Mouse (Mus musculus): ENCODE results near the gene Mmp24. TPM values are rescaled to one million over a fixed set of nuclear protein-coding genes. Genes with fewer than 3 reads are reported as not detected.

Gene Mmp24
- total RNA-seq, 2 experiments from 2014 or later = 34.3 to 35.6 TPM

- no peak for DNase-seq (ENCODE audit: low spot score in 2 of 2)
These were observed 74.3 kb downstream of the Mmp24 start for GRCm38 (mm10) chr2:155849464-155849863.

- DNase-seq (ENCODE audit: low spot score in 2 of 2) = no peak
These were observed 75.0 kb downstream of the Mmp24 start for GRCm38 (mm10) chr2:155850120-155850519.

GRCm38 (mm10) chr2:155852536-155852935, 77.4 kb downstream of the Mmp24 start:
- DNase-seq (ENCODE audit: low spot score in 2 of 2) = no peak

GRCm38 (mm10) chr2:155860102-155860501, 85.0 kb downstream of the Mmp24 start:
- DNase-seq (ENCODE audit: low spot score in 2 of 2) = no peak

GRCm38 (mm10) chr2:155861581-155861980, 86.4 kb downstream of the Mmp24 start:
- DNase-seq (ENCODE audit: low spot score in 2 of 2) = no peak

- no peak for DNase-seq (ENCODE audit: low spot score in 2 of 2)
These were observed 87.6 kb downstream of the Mmp24 start for GRCm38 (mm10) chr2:155862573-155863300.

GRCm38 (mm10) chr2:155863301-155863867, 88.2 kb downstream of the Mmp24 start:
- DNase-seq (ENCODE audit: low spot score in 2 of 2) = no peak

Other genes starting within 250 kb of the Mmp24 start
- gene Gss, start 182.5 kb upstream of the Mmp24 start, total RNA-seq (2021) = 10 to 100 TPM; 13.1 to 14.0 TPM
- 1 to 10 TPM; 5.0 to 6.7 TPM for gene Myh7b, start 164.1 kb upstream of the Mmp24 start, total RNA-seq (2021)
- gene Trpc4ap, start 83.0 kb upstream of the Mmp24 start, total RNA-seq (2021) = 100 to 1,000 TPM; 142 to 144 TPM
- gene Edem2, start 45.9 kb upstream of the Mmp24 start, total RNA-seq (2021) = 10 to 100 TPM; 18.2 to 19.9 TPM
- gene Gm17581, start 39.5 kb upstream of the Mmp24 start, total RNA-seq (2021) = not detected
- 1 to 10 TPM; 1.6 to 2.0 TPM for gene Procr, start 24.2 kb upstream of the Mmp24 start, total RNA-seq (2021)
- gene BC029722, start 44.1 kb downstream of the Mmp24 start, total RNA-seq (2021) = 10 to 100 TPM; 58.7 to 58.9 TPM
- gene Eif6, start 51.6 kb downstream of the Mmp24 start, total RNA-seq (2021) = 10 to 100 TPM; 73.3 to 82.5 TPM
- gene Fam83c, start 59.5 kb downstream of the Mmp24 start, total RNA-seq (2021) = not detected
- gene Uqcc1, start 155.0 kb downstream of the Mmp24 start, total RNA-seq (2021) = 10 to 100 TPM; 84.7 to 91.8 TPM
- not detected for gene Gm15557, start 165.4 kb downstream of the Mmp24 start, total RNA-seq (2021)
- gene Gdf5, start 170.0 kb downstream of the Mmp24 start, total RNA-seq (2021) = under 1 TPM; 0.19 to 0.21 TPM
- 10 to 100 TPM; 18.2 to 19.5 TPM for gene Cep250, start 181.1 kb downstream of the Mmp24 start, total RNA-seq (2021)
- gene 6430550D23Rik, start 232.6 kb downstream of the Mmp24 start, total RNA-seq (2021) = 1 to 10 TPM in 1 of 2 experiments, under 1 TPM in 1; 0.74 to 1.4 TPM
- gene Ergic3, start 232.7 kb downstream of the Mmp24 start, total RNA-seq (2021) = 100 to 1,000 TPM; 216 to 235 TPM

Measured in left cerebral cortex, adult 18-20 months (tissue).